Mouse (Mus musculus) stomach, postnatal 0 days (tissue): ENCODE data around the gene 4932438H23Rik.

Experiments
- CTCF ChIP-seq: IDR thresholded peaks from 2 replicates; pipeline ENCODE4 v1.5.1; 2016; ENCODE audit warnings: antibody characterized with exemption, low read depth, mild to moderate bottlenecking, moderate library complexity
- EP300 ChIP-seq: optimal IDR thresholded peaks from 2 replicates; pipeline ENCODE3; 2016; ENCODE audit warnings: antibody characterized with exemption

DNA sequence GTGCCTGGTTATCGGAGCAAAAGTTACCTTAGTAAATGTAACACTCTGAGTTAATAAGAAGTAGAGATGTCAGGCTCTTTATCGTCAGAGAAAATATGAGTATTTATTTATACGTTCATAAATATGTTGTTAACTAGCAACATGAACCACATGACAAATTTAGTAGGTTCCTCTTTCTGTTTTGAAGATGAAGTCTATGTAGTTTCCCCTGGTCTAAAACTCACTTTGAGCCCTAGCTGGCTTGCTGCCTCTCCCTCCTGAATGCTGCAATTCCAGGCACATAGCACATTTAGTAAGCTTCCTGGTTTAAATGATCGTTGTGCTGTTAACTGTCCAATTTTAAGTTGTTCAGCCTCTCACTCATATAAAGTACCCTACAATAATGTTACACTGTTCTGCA, 64.2 kb downstream of the 4932438H23Rik start:
- no peak for TF ChIP-seq CTCF
- no peak for TF ChIP-seq EP300
